ENCODE assay signal across 31 mouse cellular contexts in the genomic region with DNA sequence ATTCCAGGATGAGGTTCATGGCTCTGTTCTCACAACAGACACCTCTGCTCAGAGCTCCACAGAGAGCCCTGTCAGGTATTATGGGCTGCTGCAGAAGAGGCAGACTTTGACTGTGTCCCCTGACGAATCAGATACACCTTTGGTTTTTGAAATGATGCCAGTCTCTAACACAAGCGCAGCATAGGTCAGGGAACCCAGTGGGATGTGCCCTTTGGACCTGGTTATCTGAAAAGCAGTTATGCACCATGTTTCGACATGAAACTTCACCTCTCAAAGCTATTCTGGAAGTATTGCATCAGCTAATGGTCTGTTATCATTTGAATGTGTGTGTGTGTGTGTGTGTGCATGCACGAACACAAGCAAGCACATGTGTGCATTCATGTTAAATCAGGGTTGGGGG. TPM values are rescaled to one million over a fixed set of nuclear protein-coding genes. Genes with fewer than 3 reads are reported as not detected.
DNase-seq lines count a peak whose midpoint lies in the region; ATAC-seq and TF ChIP-seq lines count a peak whose summit lies in the region.
"Had no signal": no experiment of that assay in that cellular context is flagged by ENCODE, and none has a peak within 500 bp of the region (broad histone marks: within the 10 kb centered on the region; RNA-seq: fewer than 3 reads in every experiment).

A gene (minus strand): TSS at position 114 of the 400 bp plus-strand sequence.

- H3K27me3 ChIP-seq in kidney, adult 2 months (replicated peaks; ENCODE audit: control insufficient read depth, insufficient read depth, low read length): no peaks in the 10 kb centered on the region
- no peaks in the 10 kb centered on the region for H3K27me3 ChIP-seq in liver, embryonic 14.5 days (ENCODE audit: control insufficient read depth, insufficient read depth, low read length)
- H3K27me3 ChIP-seq in liver, embryonic 11.5 days (replicated peaks; ENCODE audit: control insufficient read depth, insufficient read depth, low read length): no peaks in the 10 kb centered on the region; the same call in 1 of the 2 replicates
- peaks cover 10% of the 10 kb centered on the region for H3K27me3 ChIP-seq in liver, embryonic 15.5 days
- no peaks in the 10 kb centered on the region for H3K27me3 ChIP-seq in stomach, postnatal 0 days (ENCODE audit: control insufficient read depth, insufficient read depth, low read length)
- H3K27me3 ChIP-seq in forebrain, embryonic 10.5 days (ENCODE audit: poor library complexity, severe bottlenecking): no peaks in the 10 kb centered on the region
- H3K27me3 ChIP-seq: CH12.LX; heart, embryonic 15.5 days; hindbrain, embryonic 13.5 days had no signal

- H3K27ac ChIP-seq in kidney, adult 2 months (ENCODE audit: insufficient read depth, low read depth, low read length): no peak within 1 kb of the TSS
- no peak within 1 kb of the TSS for H3K27ac ChIP-seq in liver, embryonic 14.5 days
- H3K27ac ChIP-seq in liver, embryonic 11.5 days (ENCODE audit: low read depth, low read length): no peak within 1 kb of the TSS
- H3K27ac ChIP-seq in liver, embryonic 15.5 days (replicated peaks): peak within 1 kb of the TSS; percentile 55; the same call in 1 of the 2 replicates
- H3K27ac ChIP-seq in stomach, postnatal 0 days (replicated peaks): no peak within 1 kb of the TSS
- no peak within 1 kb of the TSS for H3K27ac ChIP-seq in forebrain, embryonic 10.5 days
- H3K27ac ChIP-seq: embryonic facial prominence, embryonic 10.5 days; heart, adult 2 months; heart, embryonic 15.5 days; hindbrain, embryonic 13.5 days; kidney, postnatal 0 days; left cerebral cortex, adult 2 months; limb, embryonic 10.5 days; midbrain, embryonic 10.5 days had no signal

- no peaks in the 10 kb centered on the region for H3K9me3 ChIP-seq in liver, embryonic 14.5 days (ENCODE audit: control insufficient read depth, low read length)
- no peaks in the 10 kb centered on the region for H3K9me3 ChIP-seq in liver, embryonic 11.5 days (ENCODE audit: control insufficient read depth, low read length)
- H3K9me3 ChIP-seq in liver, embryonic 15.5 days (replicated peaks): no peaks in the 10 kb centered on the region
- no peaks in the 10 kb centered on the region for H3K9me3 ChIP-seq in stomach, postnatal 0 days (ENCODE audit: control insufficient read depth, low read length)
- H3K9me3 ChIP-seq in forebrain, embryonic 10.5 days: no peaks in the 10 kb centered on the region
- H3K9me3 ChIP-seq: embryonic facial prominence, embryonic 10.5 days; heart, embryonic 15.5 days; hindbrain, embryonic 13.5 days; limb, embryonic 10.5 days; midbrain, embryonic 10.5 days had no signal

- no peak within 1 kb of the TSS for H3K4me2 ChIP-seq in liver, embryonic 14.5 days (ENCODE audit: low read depth)
- H3K4me2 ChIP-seq in liver, embryonic 11.5 days: no peak within 1 kb of the TSS
- no peak within 1 kb of the TSS for H3K4me2 ChIP-seq in liver, embryonic 15.5 days
- H3K4me2 ChIP-seq in stomach, postnatal 0 days (replicated peaks; ENCODE audit: low read depth): no peak within 1 kb of the TSS
- H3K4me2 ChIP-seq: heart, embryonic 15.5 days; hindbrain, embryonic 13.5 days had no signal

- no peaks in the 10 kb centered on the region for H3K36me3 ChIP-seq in kidney, adult 2 months (ENCODE audit: control insufficient read depth, insufficient read depth, low read length)
- no peaks in the 10 kb centered on the region for H3K36me3 ChIP-seq in liver, embryonic 14.5 days (replicated peaks; ENCODE audit: control insufficient read depth, insufficient read depth, low read depth)
- no peaks in the 10 kb centered on the region for H3K36me3 ChIP-seq in liver, embryonic 11.5 days (ENCODE audit: control insufficient read depth, insufficient read depth, low read length)
- H3K36me3 ChIP-seq in liver, embryonic 15.5 days (replicated peaks): no peaks in the 10 kb centered on the region
- no peaks in the 10 kb centered on the region for H3K36me3 ChIP-seq in stomach, postnatal 0 days (ENCODE audit: control insufficient read depth, insufficient read depth, low read length)
- no peaks in the 10 kb centered on the region for H3K36me3 ChIP-seq in forebrain, embryonic 10.5 days (replicated peaks)
- H3K36me3 ChIP-seq: embryonic facial prominence, embryonic 10.5 days; G1E; heart, embryonic 15.5 days; hindbrain, embryonic 13.5 days; limb, embryonic 10.5 days; midbrain, embryonic 10.5 days had no signal

- TF ChIP-seq EP300 in liver, embryonic 14.5 days (IDR thresholded peaks at IDR 0.05; ENCODE audit: low read depth): no peak
- no peak for TF ChIP-seq EP300 in stomach, postnatal 0 days (optimal IDR thresholded peaks at IDR 0.05)

- H3K4me3 ChIP-seq in kidney, adult 2 months (ENCODE audit: insufficient read depth, low read depth, low read length): no peak within 1 kb of the TSS
- H3K4me3 ChIP-seq in liver, embryonic 14.5 days (ENCODE audit: insufficient read depth in 1 of 2, low read depth in 2 of 2, low read length in 2 of 2): no peak within 1 kb of the TSS
- H3K4me3 ChIP-seq in liver, embryonic 11.5 days (ENCODE audit: low read depth, low read length): no peak within 1 kb of the TSS
- H3K4me3 ChIP-seq in liver, embryonic 15.5 days (replicated peaks): no peak within 1 kb of the TSS
- no peak within 1 kb of the TSS for H3K4me3 ChIP-seq in stomach, postnatal 0 days (ENCODE audit: low read depth, low read length)
- H3K4me3 ChIP-seq in forebrain, embryonic 10.5 days: no peak within 1 kb of the TSS
- H3K4me3 ChIP-seq: embryonic facial prominence, embryonic 10.5 days; heart, adult 2 months; heart, embryonic 15.5 days; hindbrain, embryonic 13.5 days; left cerebral cortex, adult 2 months; limb, embryonic 10.5 days; midbrain, embryonic 10.5 days had no signal

- no peak for TF ChIP-seq POLR2A in kidney, adult 2 months (IDR thresholded peaks at IDR 0.05; ENCODE audit: low read depth, low read length)

- no peak for TF ChIP-seq CTCF in kidney, adult 2 months (conservative IDR thresholded peaks at IDR 0.05; ENCODE audit: insufficient read depth, insufficient read length, low read depth, low read length)
- no peak for TF ChIP-seq CTCF in liver, embryonic 14.5 days (IDR thresholded peaks at IDR 0.05; ENCODE audit: low read depth)
- TF ChIP-seq CTCF in stomach, postnatal 0 days (IDR thresholded peaks at IDR 0.05; ENCODE audit: low read depth): no peak

- peak; percentile 52 for DNase-seq in kidney, adult 2 months
- DNase-seq in kidney, postnatal 25 days: no peak
- no peak for DNase-seq in liver, embryonic 14.5 days (ENCODE audit: low read depth in 3 of 3, low spot score in 3 of 3)
- DNase-seq in liver, embryonic 11.5 days (ENCODE audit: low spot score): no peak
- DNase-seq in stomach, postnatal 0 days (ENCODE audit: low spot score): peak; percentile 54
- no peak for DNase-seq in forebrain, embryonic 10.5 days (ENCODE audit: extremely low spot score, low spot score)
- DNase-seq in cerebellum, postnatal 36 days: no peak
- DNase-seq: adrenal gland, adult 2 months; cerebellum, adult 8-10 months; gastrocnemius, postnatal 14 days; heart, adult 2 months; heart, postnatal 36 days; lung, adult 18-20 months; lung, postnatal 10 days; right cerebral cortex, adult 18-20 months; right cerebral cortex, postnatal 4 days had no signal

- WGBS in kidney, adult 2 months: 54% methylated on average over 4 of the region's 4 CpGs
- 45% methylated on average over 4 of the region's 4 CpGs for WGBS in liver, embryonic 14.5 days (ENCODE audit: insufficient replicate concordance)
- WGBS in liver, embryonic 11.5 days: 70% methylated on average over 4 of the region's 4 CpGs
- WGBS in liver, embryonic 15.5 days (ENCODE audit: insufficient replicate concordance): 51% methylated on average over 4 of the region's 4 CpGs
- 62% methylated on average over 4 of the region's 4 CpGs for WGBS in stomach, postnatal 0 days
- WGBS in forebrain, embryonic 10.5 days: 88% methylated on average over 4 of the region's 4 CpGs

- H3K4me1 ChIP-seq in kidney, adult 2 months (ENCODE audit: control insufficient read depth, insufficient read depth, low read length): peaks cover 9% of the 10 kb centered on the region
- no peaks in the 10 kb centered on the region; a peak in 1 of 4 replicates for H3K4me1 ChIP-seq in liver, embryonic 14.5 days (replicated peaks; ENCODE audit: control insufficient read depth in 2 of 2, insufficient read depth in 2 of 2, low read length in 1 of 2)
- H3K4me1 ChIP-seq in liver, embryonic 11.5 days (replicated peaks; ENCODE audit: control insufficient read depth, insufficient read depth, low read length): no peaks in the 10 kb centered on the region
- H3K4me1 ChIP-seq in liver, embryonic 15.5 days (replicated peaks): no peaks in the 10 kb centered on the region
- no peaks in the 10 kb centered on the region for H3K4me1 ChIP-seq in stomach, postnatal 0 days (replicated peaks; ENCODE audit: control insufficient read depth, insufficient read depth)
- H3K4me1 ChIP-seq in forebrain, embryonic 10.5 days: peaks cover 6% of the 10 kb centered on the region; the same call in 1 of the 2 replicates
- H3K4me1 ChIP-seq: hindbrain, embryonic 13.5 days; midbrain, embryonic 10.5 days had no signal

- no peak within 1 kb of the TSS for H3K9ac ChIP-seq in liver, embryonic 14.5 days (replicated peaks)
- no peak within 1 kb of the TSS for H3K9ac ChIP-seq in liver, embryonic 11.5 days (ENCODE audit: low read depth, low read length)
- no peak within 1 kb of the TSS for H3K9ac ChIP-seq in liver, embryonic 15.5 days
- no peak within 1 kb of the TSS for H3K9ac ChIP-seq in stomach, postnatal 0 days (ENCODE audit: low read length)
- H3K9ac ChIP-seq: heart, embryonic 15.5 days; hindbrain, embryonic 13.5 days had no signal

- peak; percentile 37; the same call in 1 of the 2 replicates for ATAC-seq in liver, embryonic 14.5 days (ENCODE audit: insufficient read depth)
- ATAC-seq in liver, embryonic 11.5 days (replicated peaks; ENCODE audit: low FRiP score): no peak
- ATAC-seq in liver, embryonic 15.5 days (ENCODE audit: insufficient read depth): peak; percentile 83
- ATAC-seq in stomach, postnatal 0 days (ENCODE audit: low FRiP score, low TSS enrichment): peak; percentile 87
- ATAC-seq: forebrain, embryonic 16.5 days; midbrain, embryonic 16.5 days; Patski had no signal

RNA-seq across cellular contexts. Expression of the gene that starts here (rescaled TPM):
- polyA plus RNA-seq in kidney, adult 2 months (2012; rRNA removed): 0.13 TPM in 1 of 2 replicates, not detected in the other
- 3.2 and 5.3 TPM in 2 replicates for polyA plus RNA-seq in liver, embryonic 14.5 days (2012; rRNA removed)
- 8.3 and 10.9 TPM in 2 replicates for polyA plus RNA-seq in liver, embryonic 14.5 days (2014; fragmentation: Nextera tagmentation; extraction: Ambion mirVana)
- 0.32 TPM in 1 of 2 replicates, not detected in the other for polyA plus RNA-seq in liver, embryonic 11.5 days (2014; fragmentation: Nextera tagmentation; extraction: Ambion mirVana)
- 35.5 and 52.8 TPM in 2 replicates for polyA plus RNA-seq in liver, embryonic 15.5 days (2015; fragmentation: Nextera tagmentation; extraction: Ambion mirVana)
- polyA plus RNA-seq in stomach, postnatal 0 days (2015; fragmentation: Nextera tagmentation; extraction: Ambion mirVana): 3.2 and 3.4 TPM in 2 replicates
- not detected in 2 replicates for polyA plus RNA-seq in forebrain, embryonic 10.5 days (2016; fragmentation: Nextera tagmentation; extraction: Ambion mirVana)
- polyA plus RNA-seq: adrenal gland, adult 2 months; brain, embryonic 14.5 days; embryonic facial prominence, embryonic 10.5 days; forebrain, embryonic 16.5 days; G1E; heart, adult 2 months; heart, embryonic 15.5 days; hindbrain, embryonic 13.5 days; limb, embryonic 10.5 days; midbrain, embryonic 10.5 days; midbrain, embryonic 16.5 days; neural tube, embryonic 14.5 days; Patski had no signal

Comparison
In these comparisons a context has a peak if more than half of its experiments do, and no peak if none do; other contexts are left out.
1. Peak in DNase-seq in kidney, adult 2 months; RNA of the gene not detected or under 1 TPM.